Mouse (Mus musculus) embryonic facial prominence, embryonic 11.5 days (tissue): ENCODE results near the gene 2310034G01Rik. TPM values are rescaled to one million over a fixed set of nuclear protein-coding genes. Genes with fewer than 3 reads are reported as not detected.
A peak's percentile ranks its signal among the peaks of the same experiment; 100 is the strongest.

ENCODE experiments used
- ATAC-seq: fragments of 200-750 bp; cut with Nextera tagmentation; replicated peaks from 2 replicates; pipeline ENCODE4 v1.8.0; 2017; ENCODE audit warnings: low read depth; ENCODE audit not compliant: insufficient number of reproducible peaks, low FRiP score, low TSS enrichment
- DNase-seq: peaks from one replicate; pipeline ENCODE4 v3.0.0-alpha.2; 2015; ENCODE audit warnings: low spot score
- H3K27ac ChIP-seq: fragments of 300-500 bp; sonication (generic); replicated peaks from 2 replicates; pipeline ENCODE4 v1.5.1; 2014; ENCODE audit warnings: mild to moderate bottlenecking, low read depth, low read length, control low read depth
- H3K27me3 ChIP-seq: fragments of 300-500 bp; sonication (generic); 2 replicates; pipeline ENCODE4 v1.6.1; 2014; ENCODE audit warnings: mild to moderate bottlenecking, low read length, moderate library complexity, mixed read lengths; ENCODE audit not compliant: control insufficient read depth, insufficient read depth
- H3K36me3 ChIP-seq: fragments of 300-500 bp; sonication (generic); replicated peaks from 2 replicates; pipeline ENCODE4 v1.6.1; 2014; ENCODE audit warnings: low read depth, mild to moderate bottlenecking, low read length, moderate library complexity, mixed read lengths; ENCODE audit not compliant: control insufficient read depth, insufficient read depth
- H3K4me1 ChIP-seq: fragments of 300-500 bp; sonication (generic); 2 replicates; pipeline ENCODE4 v1.6.1; 2014; ENCODE audit warnings: low read length, mixed read lengths; ENCODE audit not compliant: control insufficient read depth, insufficient read depth
- H3K4me2 ChIP-seq: fragments of 300-500 bp; sonication (generic); 2 replicates; pipeline ENCODE4 v1.6.1; 2014; ENCODE audit warnings: low read depth, mild to moderate bottlenecking, control low read depth, low read length, moderate library complexity
- H3K4me3 ChIP-seq: fragments of 300-500 bp; sonication (generic); 2 replicates; pipeline ENCODE4 v1.5.1; 2014; ENCODE audit warnings: low read depth, low read length, control low read depth
- H3K9ac ChIP-seq: fragments of 300-500 bp; sonication (generic); replicated peaks from 2 replicates; pipeline ENCODE4 v1.6.1; 2014; ENCODE audit warnings: mild to moderate bottlenecking, control low read depth, low read length
- H3K9me3 ChIP-seq: fragments of 300-500 bp; sonication (generic); replicated peaks from 2 replicates; pipeline ENCODE4 v1.6.1; 2016; ENCODE audit warnings: mild to moderate bottlenecking, low read length, inconsistent platforms, mixed read lengths; ENCODE audit not compliant: control insufficient read depth
- WGBS: fragments of 180-500 bp; shearing (Covaris S2); extraction: QIAGEN DNeasy Blood & Tissue Kit; methylation state at CpG from one replicate; pipeline ENCODE4 v1.1.7; 2014; 5-methylcytosine and 5-hydroxymethylcytosine counted together
- polyA plus RNA-seq: library from polyadenylated mRNA; unstranded; fragments of >200 nt; fragmentation: Nextera tagmentation; extraction: Ambion mirVana; gene quantifications from 2 replicates; pipeline ENCODE4 v1.2.1, GENCODE M21; 2014

2310034G01Rik gene
- polyA plus RNA-seq, 1 experiment from 2014 or later = 1.1 TPM

DNA sequence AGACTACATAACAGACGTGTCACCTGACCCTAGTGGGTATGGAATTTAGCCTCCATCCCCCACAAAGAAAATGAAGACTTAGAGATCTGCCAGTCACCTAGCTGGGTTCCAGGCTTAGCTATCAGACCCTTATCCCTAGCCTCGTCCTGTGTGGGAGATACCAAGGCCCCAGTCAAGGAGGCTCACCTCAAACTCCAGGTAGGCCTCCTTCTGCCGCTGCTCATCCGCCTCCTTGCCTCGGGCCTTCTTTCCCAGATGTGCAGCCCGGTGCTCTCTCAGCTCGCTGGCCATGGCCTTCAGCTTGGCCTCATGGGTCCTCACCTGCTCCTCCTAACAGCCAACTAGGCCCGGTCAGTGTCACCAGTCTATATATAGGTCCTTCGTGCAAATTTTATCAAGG, 37.0 kb downstream of the 2310034G01Rik start:
- H3K9ac ChIP-seq = no peak overlapping the region

DNA sequence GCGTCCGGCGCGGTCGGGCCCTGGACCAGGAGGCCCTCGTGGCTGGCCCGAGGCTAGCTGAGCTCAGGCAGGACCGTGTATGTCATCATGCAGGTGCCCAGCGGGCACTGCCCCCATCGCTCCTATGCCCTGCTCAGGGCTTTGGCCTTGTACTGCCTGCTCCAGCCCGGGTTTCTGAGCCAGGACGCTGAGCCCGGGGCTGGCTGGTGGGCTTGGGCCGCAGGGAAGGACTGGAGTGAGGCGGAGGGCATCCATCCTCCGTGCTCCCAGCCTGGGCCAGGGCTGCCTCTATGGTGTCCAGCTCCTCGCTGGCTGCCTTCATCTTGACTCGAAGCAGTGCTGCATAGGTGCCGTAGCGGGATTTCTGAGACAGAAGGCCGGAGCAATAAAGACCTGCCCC, 37.5 kb downstream of the 2310034G01Rik start:
- Histone ChIP-seq H3K27ac (no peak overlapping the region), H3K36me3 (no peaks in the 10 kb centered on the region; the same call in 1 of the 2 replicates), H3K4me1 (peaks cover 7% of the 10 kb centered on the region), H3K9ac (no peak overlapping the region), H3K9me3 (no peaks in the 10 kb centered on the region), H3K4me3 (no peak overlapping the region), H3K4me2 (no peak overlapping the region), H3K27me3 (peaks cover 47% of the 10 kb centered on the region)
- ATAC-seq = no peak
- 91% methylated on average over 21 of the region's 21 CpGs for WGBS
- DNase-seq = no peak

More for the DNA sequence above, 37.0 kb downstream of the 2310034G01Rik start:
- WGBS = 80% methylated on average over 9 of the region's 9 CpGs
- H3K9me3 ChIP-seq = no peaks in the 10 kb centered on the region
- H3K36me3 ChIP-seq = no peaks in the 10 kb centered on the region; the same call in 1 of the 2 replicates
- peaks cover 50% of the 10 kb centered on the region for H3K27me3 ChIP-seq
- H3K27ac ChIP-seq = no peak overlapping the region
- DNase-seq (no peak), ATAC-seq (no peak)
- H3K4me2 ChIP-seq = no peak overlapping the region
- H3K4me3 ChIP-seq = no peak overlapping the region
- H3K4me1 ChIP-seq = peaks cover 12% of the 10 kb centered on the region

DNA sequence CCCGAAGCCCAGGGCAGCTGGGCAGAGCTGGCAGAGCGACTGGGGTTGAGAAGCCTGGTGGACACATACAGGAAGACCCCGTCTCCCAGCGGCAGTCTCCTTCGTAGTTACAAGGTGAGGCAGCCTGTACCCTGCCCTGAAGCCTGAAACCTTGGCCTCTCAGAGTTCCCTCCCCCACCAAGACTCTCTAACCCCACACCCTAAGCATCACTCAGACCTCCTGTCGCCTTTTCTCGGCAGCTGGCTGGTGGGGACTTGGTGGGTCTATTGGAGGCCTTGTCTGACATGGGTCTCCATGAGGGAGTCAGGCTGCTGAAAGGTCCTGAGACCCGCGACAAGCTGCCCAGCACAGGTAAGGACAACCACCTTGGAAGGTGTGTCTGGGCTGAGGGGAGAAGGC, 38.8 kb downstream of the 2310034G01Rik start:
- Histone ChIP-seq H3K27me3 (peaks cover 36% of the 10 kb centered on the region), H3K9ac (no peak overlapping the region), H3K36me3 (no peaks in the 10 kb centered on the region; the same call in 1 of the 2 replicates), H3K4me3 (no peak overlapping the region), H3K27ac (no peak overlapping the region), H3K9me3 (no peaks in the 10 kb centered on the region), H3K4me1 (peaks cover 4% of the 10 kb centered on the region), H3K4me2 (no peak overlapping the region)
- WGBS = 83% methylated on average over 9 of the region's 9 CpGs
- no peak for DNase-seq
- no peak for ATAC-seq

GRCm38 (mm10) chr19:46310312-46310865, 39.7 kb downstream of the 2310034G01Rik start:
- Histone ChIP-seq H3K36me3 (no peaks in the 10 kb centered on the region; the same call in 1 of the 2 replicates), H3K9ac (no peak overlapping the region), H3K9me3 (no peaks in the 10 kb centered on the region), H3K4me3 (no peak overlapping the region), H3K4me2 (no peak overlapping the region), H3K4me1 (peaks cover 4% of the 10 kb centered on the region), H3K27ac (no peak overlapping the region), H3K27me3 (peaks cover 26% of the 10 kb centered on the region)
- 92% methylated on average over 12 of the region's 12 CpGs for WGBS
- ATAC-seq = no peak
- DNase-seq = no peak

- H3K9me3 ChIP-seq = no peaks in the 10 kb centered on the region
- H3K9ac ChIP-seq = no peak overlapping the region
- no peak for ATAC-seq
- H3K27ac ChIP-seq = no peak overlapping the region
- H3K4me2 ChIP-seq = no peak overlapping the region
- no peaks in the 10 kb centered on the region; the same call in 1 of the 2 replicates for H3K36me3 ChIP-seq
- peaks cover 4% of the 10 kb centered on the region for H3K4me1 ChIP-seq
- WGBS = 82% methylated on average over 21 of the region's 21 CpGs
- no peak overlapping the region for H3K4me3 ChIP-seq
- no peak for DNase-seq
- H3K27me3 ChIP-seq = peaks cover 22% of the 10 kb centered on the region
These were observed 40.3 kb downstream of the 2310034G01Rik start for GRCm38 (mm10) chr19:46309651-46310305.

DNA sequence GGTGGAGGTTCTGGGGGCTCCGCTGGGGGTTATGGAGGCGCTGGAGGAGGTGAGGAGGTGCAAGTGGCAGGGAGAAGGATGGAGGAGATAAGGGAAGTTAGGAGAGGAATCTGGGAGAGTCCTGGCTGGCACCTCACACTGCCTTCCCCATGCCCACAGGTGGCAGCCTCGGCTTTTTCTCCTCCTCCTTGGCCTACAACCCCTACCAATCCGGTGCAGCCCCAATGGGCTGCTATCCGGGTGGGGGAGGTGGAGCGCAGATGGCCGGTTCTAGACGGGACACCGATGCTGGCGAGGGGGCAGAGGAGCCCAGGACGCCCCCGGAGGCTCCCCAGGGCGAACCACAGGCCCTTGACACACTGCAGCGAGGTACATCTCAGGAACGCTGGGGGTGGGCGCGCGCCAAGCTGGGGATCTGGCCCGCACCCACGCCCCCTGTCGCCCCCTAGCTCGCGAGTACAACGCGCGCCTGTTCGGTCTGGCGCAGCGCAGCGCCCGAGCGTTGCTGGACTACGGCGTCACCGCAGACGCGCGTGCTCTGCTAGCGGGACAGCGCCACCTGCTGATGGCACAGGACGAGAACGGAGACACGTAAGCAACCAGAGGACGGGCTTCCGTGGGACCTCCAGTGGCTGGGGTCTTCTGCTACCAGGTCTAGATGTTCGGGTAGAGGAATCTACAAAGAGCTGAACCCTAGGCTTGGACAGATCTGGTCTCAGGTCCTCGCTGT, 41.2 kb downstream of the 2310034G01Rik start:
- WGBS = 2% methylated on average over 47 of the region's 47 CpGs
- H3K27ac ChIP-seq = no peak overlapping the region

GRCm38 (mm10) chr19:46308303-46308702, 41.8 kb downstream of the 2310034G01Rik start:
- peaks cover 4% of the 10 kb centered on the region for H3K4me1 ChIP-seq
- peak overlapping the region; percentile 83; the same call in 1 of the 2 replicates for H3K4me2 ChIP-seq
- H3K4me3 ChIP-seq = 0 out of 2 replicates have a peak overlapping the region, but pooled peaks have one; percentile 28
- no peak for DNase-seq
- 52% methylated on average over 16 of the region's 16 CpGs for WGBS
- H3K27me3 ChIP-seq = peaks cover 12% of the 10 kb centered on the region
- no peak for ATAC-seq
- H3K36me3 ChIP-seq = no peaks in the 10 kb centered on the region; the same call in 1 of the 2 replicates
- H3K9ac ChIP-seq = no peak overlapping the region
- H3K27ac ChIP-seq = no peak overlapping the region
- H3K9me3 ChIP-seq = no peaks in the 10 kb centered on the region

More for the DNA sequence above, 41.2 kb downstream of the 2310034G01Rik start:
- peaks cover 4% of the 10 kb centered on the region for H3K4me1 ChIP-seq
- H3K4me3 ChIP-seq = peak overlapping the region; percentile 28
- DNase-seq = peak; percentile 93
- 0 out of 2 replicates have a peak, but pooled peaks have one; percentile 5 for ATAC-seq
- H3K27me3 ChIP-seq = peaks cover 15% of the 10 kb centered on the region
- H3K4me2 ChIP-seq = peak overlapping the region; percentile 83
- H3K9me3 ChIP-seq = no peaks in the 10 kb centered on the region
- H3K9ac ChIP-seq = peak overlapping the region; percentile 39
- H3K36me3 ChIP-seq = no peaks in the 10 kb centered on the region; the same call in 1 of the 2 replicates
